Comparison of ENCODE assay signal across 27 mouse cellular contexts in genomic region chr2:178954420-178955067, GRCm38 (mm10).
DNase-seq lines count a peak whose midpoint lies in the region; ATAC-seq and TF ChIP-seq lines count a peak whose summit lies in the region.
"Had no signal": no experiment of that assay in that cellular context is flagged by ENCODE, and none has a peak within 500 bp of the region (broad histone marks: within the 10 kb centered on the region; RNA-seq: fewer than 3 reads in every experiment).

No protein-coding gene starts in this region.

- no peak for TF ChIP-seq CTCF in lung, embryonic 14.5 days (IDR thresholded peaks at IDR 0.05; ENCODE audit: low read depth)

- H3K4me2 ChIP-seq in forebrain, embryonic 14.5 days (ENCODE audit: low read length), result no peak overlapping the region
- H3K4me2 ChIP-seq in forebrain, embryonic 12.5 days, result no peak overlapping the region
- H3K4me2 ChIP-seq in lung, embryonic 14.5 days, result no peak overlapping the region
- H3K4me2 ChIP-seq: embryonic facial prominence, embryonic 15.5 days; forebrain, embryonic 15.5 days; liver, embryonic 15.5 days; lung, embryonic 15.5 days; midbrain, embryonic 11.5 days; neural tube, embryonic 13.5 days; stomach, embryonic 15.5 days had no signal

- no peaks in the 10 kb centered on the region for H3K9me3 ChIP-seq in forebrain, embryonic 14.5 days (replicated peaks; ENCODE audit: control insufficient read depth, low read length)
- no peaks in the 10 kb centered on the region for H3K9me3 ChIP-seq in forebrain, embryonic 12.5 days
- H3K9me3 ChIP-seq in lung, embryonic 14.5 days (ENCODE audit: low read depth, low read length), result no peaks in the 10 kb centered on the region
- H3K9me3 ChIP-seq: embryonic facial prominence, embryonic 15.5 days; forebrain, embryonic 15.5 days; hindbrain, embryonic 10.5 days; liver, embryonic 15.5 days; lung, embryonic 15.5 days; neural tube, embryonic 13.5 days; stomach, embryonic 15.5 days had no signal

- WGBS in forebrain, embryonic 14.5 days, result 46% methylated on average over 2 of the region's 2 CpGs
- WGBS in forebrain, embryonic 12.5 days, result 74% methylated on average over 2 of the region's 2 CpGs
- 64% methylated on average over 2 of the region's 2 CpGs for WGBS in lung, embryonic 14.5 days

- peak; percentile 44 for DNase-seq in forebrain, embryonic 14.5 days (ENCODE audit: low spot score)
- DNase-seq in kidney, postnatal 10 days, result peak; percentile 13
- DNase-seq in kidney, adult 18-20 months, result no peak
- peak; percentile 43 for DNase-seq in lung, embryonic 14.5 days
- no peak for DNase-seq in lung, postnatal 14 days
- DNase-seq in telencephalon, adult 2 months (ENCODE audit: low read depth, low spot score), result peak; percentile 26
- no peak for DNase-seq in gastrocnemius, adult 8-10 months (ENCODE audit: low spot score in 2 of 2)
- DNase-seq: adrenal gland, postnatal 10 days; cerebellum, adult 11-12 months; cerebellum, adult 9-11 months; gastrocnemius, postnatal 14 days; heart, postnatal 14 days; kidney, adult 9 months; kidney, postnatal 4 days; lung, postnatal 36 days; thymus, postnatal 14 days had no signal

- H3K4me1 ChIP-seq in forebrain, embryonic 14.5 days (ENCODE audit: control insufficient read depth, insufficient read depth, low read length), result peaks cover 4% of the 10 kb centered on the region; the same call in 1 of the 2 replicates
- H3K4me1 ChIP-seq in forebrain, embryonic 12.5 days, result peaks cover 11% of the 10 kb centered on the region; the same call in 1 of the 2 replicates
- no peaks in the 10 kb centered on the region for H3K4me1 ChIP-seq in lung, embryonic 14.5 days (ENCODE audit: insufficient read depth)
- H3K4me1 ChIP-seq: liver, embryonic 15.5 days; lung, embryonic 15.5 days; neural tube, embryonic 13.5 days; stomach, embryonic 15.5 days had no signal

- H3K9ac ChIP-seq in forebrain, embryonic 14.5 days (ENCODE audit: low read length), result no peak overlapping the region
- no peak overlapping the region for H3K9ac ChIP-seq in forebrain, embryonic 12.5 days
- no peak overlapping the region for H3K9ac ChIP-seq in lung, embryonic 14.5 days
- H3K9ac ChIP-seq: embryonic facial prominence, embryonic 15.5 days; forebrain, embryonic 15.5 days; liver, embryonic 15.5 days; lung, embryonic 15.5 days; neural tube, embryonic 13.5 days; stomach, embryonic 15.5 days had no signal

- no peak overlapping the region for H3K4me3 ChIP-seq in forebrain, embryonic 14.5 days (ENCODE audit: low read depth, low read length)
- no peak overlapping the region for H3K4me3 ChIP-seq in forebrain, embryonic 12.5 days (replicated peaks)
- H3K4me3 ChIP-seq in lung, embryonic 14.5 days (ENCODE audit: low read depth, low read length), result no peak overlapping the region
- H3K4me3 ChIP-seq: embryonic facial prominence, embryonic 15.5 days; forebrain, embryonic 15.5 days; hindbrain, embryonic 10.5 days; liver, embryonic 15.5 days; lung, embryonic 15.5 days; neural tube, embryonic 13.5 days; stomach, embryonic 15.5 days had no signal

- no peak for ATAC-seq in forebrain, embryonic 14.5 days
- ATAC-seq in forebrain, embryonic 12.5 days (ENCODE audit: low FRiP score), result no peak
- no peak for ATAC-seq in lung, embryonic 14.5 days (ENCODE audit: insufficient read depth)
- ATAC-seq: forebrain, embryonic 15.5 days; hindbrain, embryonic 16.5 days; Patski had no signal

- H3K27me3 ChIP-seq in forebrain, embryonic 14.5 days (replicated peaks; ENCODE audit: control insufficient read depth, insufficient read depth, low read length), result no peaks in the 10 kb centered on the region
- no peaks in the 10 kb centered on the region for H3K27me3 ChIP-seq in forebrain, embryonic 12.5 days
- H3K27me3 ChIP-seq in lung, embryonic 14.5 days (ENCODE audit: insufficient read depth, low read length), result no peaks in the 10 kb centered on the region
- H3K27me3 ChIP-seq: embryonic facial prominence, embryonic 15.5 days; forebrain, embryonic 15.5 days; liver, embryonic 15.5 days; lung, embryonic 15.5 days; neural tube, embryonic 13.5 days; Patski; stomach, embryonic 15.5 days had no signal

- H3K36me3 ChIP-seq in forebrain, embryonic 14.5 days (ENCODE audit: control insufficient read depth, insufficient read depth, low read length), result no peaks in the 10 kb centered on the region
- H3K36me3 ChIP-seq in forebrain, embryonic 12.5 days (replicated peaks), result no peaks in the 10 kb centered on the region
- H3K36me3 ChIP-seq in lung, embryonic 14.5 days (ENCODE audit: insufficient read depth), result no peaks in the 10 kb centered on the region
- H3K36me3 ChIP-seq: embryonic facial prominence, embryonic 15.5 days; forebrain, embryonic 15.5 days; hindbrain, embryonic 10.5 days; liver, embryonic 15.5 days; lung, embryonic 15.5 days; neural tube, embryonic 13.5 days; stomach, embryonic 15.5 days had no signal

- H3K27ac ChIP-seq in forebrain, embryonic 14.5 days (ENCODE audit: low read depth, low read length), result no peak overlapping the region
- no peak overlapping the region for H3K27ac ChIP-seq in forebrain, embryonic 12.5 days
- no peak overlapping the region for H3K27ac ChIP-seq in lung, embryonic 14.5 days (ENCODE audit: low read depth)
- H3K27ac ChIP-seq: embryonic facial prominence, embryonic 15.5 days; forebrain, embryonic 15.5 days; hindbrain, embryonic 10.5 days; liver, embryonic 15.5 days; lung, embryonic 15.5 days; neural tube, embryonic 13.5 days; stomach, embryonic 15.5 days had no signal

Comparison
In these comparisons a context has a peak if more than half of its experiments do, and no peak if none do; other contexts are left out.
1. DNase-seq: peak in forebrain, embryonic 14.5 days (single experiment), kidney, postnatal 10 days (single experiment), lung, embryonic 14.5 days (single experiment) and telencephalon, adult 2 months (single experiment); none in kidney, adult 18-20 months (single experiment), lung, postnatal 14 days (single experiment) and gastrocnemius, adult 8-10 months (0 of 2).